Mouse (Mus musculus) naive thymus-derived CD4-positive, alpha-beta T cell, adult 2 months (primary cell): Measurements from ENCODE around the gene Samd10.
A peak's percentile ranks its signal among the peaks of the same experiment; 100 is the strongest.

Experiments
- DNase-seq: peaks from one replicate; pipeline ENCODE4 v3.0.0-alpha.2; 2011; ENCODE audit warnings: low read depth

Gene Samd10

GRCm38 (mm10) chr2:181598454-181599351 lies at the start of gene Samd10:
TSS of gene Samd10 (minus strand) at chr2:181599212.
- peak; percentile 77 for DNase-seq

- no peak for DNase-seq
Observed at GRCm38 (mm10) chr2:181646626-181647472, 47.8 kb upstream of the Samd10 start.

DNA sequence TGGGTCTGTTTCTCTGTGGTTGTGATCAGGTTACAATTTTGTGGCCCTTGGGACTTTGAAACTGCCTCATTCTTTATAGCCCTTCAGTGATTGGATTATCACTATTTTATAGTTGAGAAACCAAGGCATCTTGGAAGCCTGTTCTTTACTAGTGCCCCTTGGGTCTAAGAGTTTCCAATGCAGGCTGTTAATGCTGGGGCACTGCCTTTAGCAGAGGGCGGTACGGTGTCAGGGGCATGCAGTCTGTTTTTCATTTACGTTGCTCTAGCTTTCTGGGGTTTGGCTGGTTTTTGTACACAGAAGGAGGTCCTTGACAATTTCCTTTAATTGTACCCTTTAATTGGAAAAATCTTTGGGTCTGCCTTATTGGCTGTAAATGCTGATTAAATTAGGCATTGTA lies 46.7 kb upstream of the Samd10 start:
- DNase-seq, result no peak

- DNase-seq, result peak; percentile 68
Observed at GRCm38 (mm10) chr2:181644361-181644760, 45.3 kb upstream of the Samd10 start.

- DNase-seq, result no peak
Observed at GRCm38 (mm10) chr2:181635865-181636264, 36.9 kb upstream of the Samd10 start.

- no peak for DNase-seq
Observed at GRCm38 (mm10) chr2:181632624-181633023, 33.6 kb upstream of the Samd10 start.

DNA sequence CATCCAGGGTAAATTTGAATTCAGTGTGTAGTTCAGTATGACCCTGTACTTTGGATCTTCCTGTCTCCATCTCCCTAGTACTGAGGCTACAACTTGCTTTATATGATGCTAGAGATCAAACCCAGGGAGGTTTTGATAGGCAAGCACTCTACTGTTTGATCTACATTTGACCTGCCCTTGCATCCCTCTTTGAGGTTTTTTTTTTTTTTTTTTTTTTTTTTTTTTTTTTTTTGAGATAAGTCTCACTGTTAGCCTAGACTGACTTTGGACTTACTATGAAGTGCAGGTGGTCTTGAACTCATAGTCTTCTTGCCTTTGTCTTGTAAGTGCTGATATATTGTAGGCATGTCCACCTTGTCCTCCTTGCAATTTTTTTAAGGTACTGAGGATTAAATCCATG lies 29.5 kb upstream of the Samd10 start:
- no peak for DNase-seq

DNA sequence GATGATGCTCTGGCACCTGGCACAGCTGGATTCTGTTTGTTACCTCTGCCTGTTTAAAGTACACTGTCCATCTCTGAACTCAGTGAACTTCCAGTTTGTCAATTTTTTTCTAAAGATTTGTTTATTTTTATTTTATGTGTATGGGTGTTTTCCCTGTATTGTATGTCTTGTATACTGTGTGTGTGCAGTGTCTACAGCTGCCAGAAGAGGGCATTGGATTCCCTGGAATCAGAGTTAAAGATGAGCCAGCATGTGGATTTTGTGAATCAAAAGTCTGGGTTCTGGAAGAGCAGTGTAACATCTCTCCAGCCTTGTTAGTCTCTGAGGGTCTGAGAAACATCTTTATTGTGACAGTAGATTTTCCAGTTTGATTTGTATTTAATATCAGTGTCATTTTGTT lies 24.4 kb upstream of the Samd10 start:
- peak; percentile 30 for DNase-seq

DNA sequence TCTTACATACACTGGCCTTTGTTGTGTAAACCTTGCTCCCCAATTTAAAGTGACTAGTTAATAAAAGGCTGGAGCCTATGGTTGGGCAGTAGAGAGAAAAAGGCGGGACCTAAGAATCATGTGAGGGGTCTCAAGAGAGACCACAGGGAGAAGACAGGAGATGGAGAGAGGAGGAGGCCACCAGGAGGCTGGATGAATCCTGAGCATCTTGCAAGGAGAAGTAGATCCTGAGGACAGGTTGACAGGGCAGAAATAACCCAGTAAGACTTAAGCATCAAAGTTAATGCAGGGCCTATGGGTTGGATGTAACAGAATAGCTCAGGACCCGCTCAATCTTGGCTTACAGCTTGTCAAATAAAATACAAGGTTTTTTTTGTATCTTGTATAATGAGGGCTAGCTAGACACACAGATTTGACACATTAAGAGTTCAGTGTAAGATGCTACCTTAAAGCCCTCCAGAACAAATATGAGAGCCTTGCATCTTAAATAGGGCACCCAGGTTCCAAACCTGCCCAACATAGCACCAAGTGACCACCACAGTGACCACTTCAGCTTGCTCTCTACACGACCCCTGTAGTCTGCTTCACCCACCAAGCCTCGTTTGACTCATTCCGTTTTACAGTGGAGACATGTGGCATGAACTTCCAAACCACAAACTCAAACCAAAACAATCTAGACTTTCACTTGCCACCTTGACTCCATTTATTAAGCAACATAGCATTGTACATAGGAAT lies 19.9 kb upstream of the Samd10 start:
- no peak for DNase-seq

- no peak for DNase-seq
Observed at GRCm38 (mm10) chr2:181602367-181602766, 3.4 kb upstream of the Samd10 start.

DNA sequence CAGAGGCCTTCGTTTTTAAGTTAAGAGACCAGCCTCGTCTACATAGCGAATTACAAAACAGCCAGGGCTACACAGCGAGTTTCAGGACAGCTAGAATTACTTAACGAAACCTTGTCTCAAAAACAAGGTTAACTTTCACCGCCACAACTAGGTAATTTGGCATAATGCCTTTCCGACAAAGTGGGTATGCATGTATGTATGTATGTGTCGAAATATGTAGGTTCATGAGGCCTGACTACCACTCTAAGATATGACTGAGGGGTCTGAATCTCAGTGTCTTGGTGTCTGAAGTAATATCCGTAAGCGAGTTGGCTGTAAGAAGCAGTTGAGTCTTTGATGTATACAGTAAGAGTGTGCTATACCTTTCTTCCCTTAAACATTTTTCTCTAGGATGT lies 2.7 kb upstream of the Samd10 start:
- DNase-seq, result peak; percentile 59

DNA sequence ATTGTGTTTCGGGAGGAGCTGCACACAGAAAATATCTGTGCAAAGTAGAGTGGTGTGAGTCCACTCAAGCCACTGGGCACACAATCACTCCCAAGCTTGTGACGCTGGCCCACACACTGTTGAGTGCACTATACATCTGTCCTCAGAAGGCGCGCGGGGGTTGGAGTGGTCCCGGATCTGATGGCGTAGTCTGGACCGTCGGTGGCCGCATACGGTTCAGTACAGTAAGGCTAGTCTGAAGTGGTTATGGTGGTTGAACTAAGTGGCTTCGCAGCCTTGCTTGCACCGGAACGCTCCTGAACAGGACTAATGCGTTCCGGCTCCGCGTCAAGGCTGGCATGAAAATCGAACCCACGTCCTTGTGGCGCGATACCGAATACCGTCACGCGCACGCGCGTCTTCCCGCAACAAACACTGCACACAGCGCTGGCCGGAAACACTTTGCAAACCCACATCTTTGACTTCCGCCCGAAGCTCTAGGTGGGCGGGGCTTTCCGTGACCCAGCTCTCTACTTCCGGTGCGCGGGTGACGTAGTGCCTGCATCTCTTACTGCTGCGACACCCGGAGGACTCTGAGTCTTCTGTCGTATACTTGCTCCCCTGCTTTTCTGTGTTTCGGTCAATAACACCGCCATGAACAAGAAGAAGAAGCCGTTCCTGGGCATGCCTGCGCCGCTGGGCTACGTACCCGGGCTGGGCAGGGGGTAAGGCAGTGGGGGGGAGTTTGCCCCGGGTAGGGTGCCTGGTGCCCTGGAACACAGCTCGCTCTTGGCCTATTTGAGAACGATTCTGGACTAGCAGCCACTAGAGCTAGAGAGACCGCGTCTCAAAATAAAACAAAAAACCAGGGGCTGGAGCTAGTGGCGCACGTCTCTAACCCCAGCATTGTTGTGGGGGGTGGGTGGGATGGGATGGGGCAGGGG lies 2.1 kb upstream of the Samd10 start:
- DNase-seq, result peak; percentile 98

GRCm38 (mm10) chr2:181600226-181600758 lies 1.3 kb upstream of the Samd10 start:
- DNase-seq, result peak; percentile 39

DNA sequence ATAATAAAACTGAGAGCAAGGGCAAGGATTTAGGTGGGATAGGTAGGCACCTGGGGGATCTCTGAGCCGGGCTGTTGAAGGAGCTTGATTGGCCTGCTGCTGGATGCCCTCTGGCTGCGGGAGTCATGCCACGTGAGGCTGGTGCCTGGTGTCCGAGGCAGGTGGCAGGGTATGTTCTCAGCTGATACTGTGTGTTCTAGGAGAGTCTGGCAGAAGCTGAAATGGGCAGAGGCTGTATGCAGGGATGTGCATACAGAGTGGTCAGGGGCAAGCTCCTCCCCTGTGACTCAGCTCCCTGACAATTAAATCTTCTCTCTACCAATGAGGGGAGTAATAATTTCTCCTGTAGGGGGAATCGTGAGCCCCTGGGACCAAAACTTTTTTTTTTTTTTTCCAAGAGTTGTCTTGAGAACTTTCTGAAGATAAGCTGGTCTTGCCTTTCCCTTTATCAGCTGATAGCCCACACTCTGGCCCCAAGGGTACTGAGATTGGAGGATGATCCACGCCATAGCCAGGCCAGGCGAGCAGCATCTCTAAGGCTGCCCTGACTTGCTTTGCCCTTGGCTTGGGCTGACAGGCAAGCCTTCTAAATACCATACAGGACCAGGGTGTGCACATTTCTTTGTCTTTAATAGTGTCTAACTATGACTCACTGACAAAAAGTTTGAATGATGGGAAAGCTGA lies 1.5 kb downstream of the Samd10 start:
- no peak for DNase-seq

DNA sequence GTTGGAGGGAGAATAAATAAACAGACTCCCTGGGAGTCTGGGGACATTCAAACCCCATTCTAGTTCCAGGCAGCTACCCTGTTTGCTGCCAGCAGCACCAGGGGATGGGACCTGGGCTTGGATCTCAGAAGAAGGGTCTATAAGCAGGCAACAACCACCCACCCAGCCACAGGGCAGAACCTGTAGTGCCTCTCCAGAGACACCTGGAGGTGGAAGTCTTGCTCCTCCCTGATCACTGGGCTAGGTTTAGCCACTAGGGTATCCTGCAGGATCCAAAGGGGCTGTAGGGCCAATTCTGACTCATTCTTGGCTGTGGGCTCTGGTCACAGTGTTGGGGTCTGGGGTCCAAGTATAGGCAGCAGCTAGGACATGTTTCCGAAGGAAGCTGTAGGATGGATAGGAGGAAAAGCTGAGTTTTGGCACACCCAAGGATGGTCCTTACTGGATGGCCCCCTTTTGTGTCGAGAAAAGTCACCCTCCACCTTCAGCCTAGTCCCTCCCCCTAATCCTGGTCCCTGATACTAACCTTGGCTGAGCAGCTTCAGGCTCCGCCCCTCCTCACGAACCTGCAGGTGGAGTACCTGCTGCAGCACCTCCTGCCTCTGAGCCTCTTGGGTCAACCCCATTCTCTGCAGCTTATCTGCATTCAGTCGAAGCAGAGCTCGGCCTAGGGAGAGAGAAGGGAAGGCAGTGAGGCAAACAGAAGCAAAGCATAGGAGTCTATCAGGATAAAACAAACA lies 2.6 kb downstream of the Samd10 start:
- no peak for DNase-seq

GRCm38 (mm10) chr2:181594946-181595696 lies 3.9 kb downstream of the Samd10 start:
- peak; percentile 75 for DNase-seq

DNA sequence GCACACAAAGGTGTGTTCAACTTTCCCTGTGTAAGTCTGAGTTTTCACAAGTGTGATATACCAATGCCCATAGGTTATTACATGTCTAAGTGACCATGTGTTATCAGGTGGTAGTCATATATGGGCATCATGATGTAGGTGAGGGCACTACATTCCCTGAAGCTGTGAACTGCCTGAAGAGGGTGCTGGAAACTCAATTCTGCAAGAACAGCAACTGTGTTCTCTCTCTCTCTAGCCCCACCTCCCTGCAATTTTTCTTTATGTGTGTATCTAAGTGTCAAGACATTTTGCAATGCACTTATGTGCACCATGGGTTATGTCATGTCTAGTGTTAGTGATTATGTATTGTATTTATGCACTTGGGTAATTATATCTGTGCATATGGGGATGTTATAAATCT lies 5.1 kb downstream of the Samd10 start:
- DNase-seq, result no peak

DNA sequence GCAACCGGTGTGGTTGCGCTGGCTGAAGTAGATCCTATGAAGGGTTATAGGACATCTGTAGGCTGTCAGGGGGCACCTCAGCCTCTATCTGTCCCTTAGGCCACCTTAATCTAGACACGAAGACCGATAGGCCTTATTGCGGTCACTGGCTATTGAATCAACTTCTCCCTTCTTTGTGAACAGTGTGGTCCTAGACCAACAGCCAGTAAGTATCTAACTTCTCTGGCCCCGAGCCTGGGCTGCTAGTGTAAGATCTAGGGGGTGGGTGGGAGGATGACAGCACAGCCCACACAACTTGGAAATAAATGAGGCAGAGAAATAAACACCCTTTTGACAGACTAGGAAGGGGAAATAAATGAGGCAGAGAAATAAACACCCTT lies 6.0 kb downstream of the Samd10 start:
- DNase-seq, result no peak
